Mouse (Mus musculus) mammary gland, adult 2 months (tissue): Measurements from ENCODE around the gene Klk1b24. TPM values are rescaled to one million over a fixed set of nuclear protein-coding genes. Genes with fewer than 3 reads are reported as not detected.

ENCODE experiments used
- polyA plus RNA-seq: library from polyadenylated mRNA; depleted of rRNA; stranded (reverse); fragments of >200 nt; gene quantifications from 2 replicates; pipeline ENCODE4 v1.2.3, GENCODE M21; 2012; ENCODE audit warnings: low replicate concordance; rRNA removed

Gene Klk1b24
- not detected in 2 replicates for polyA plus RNA-seq

DNA sequence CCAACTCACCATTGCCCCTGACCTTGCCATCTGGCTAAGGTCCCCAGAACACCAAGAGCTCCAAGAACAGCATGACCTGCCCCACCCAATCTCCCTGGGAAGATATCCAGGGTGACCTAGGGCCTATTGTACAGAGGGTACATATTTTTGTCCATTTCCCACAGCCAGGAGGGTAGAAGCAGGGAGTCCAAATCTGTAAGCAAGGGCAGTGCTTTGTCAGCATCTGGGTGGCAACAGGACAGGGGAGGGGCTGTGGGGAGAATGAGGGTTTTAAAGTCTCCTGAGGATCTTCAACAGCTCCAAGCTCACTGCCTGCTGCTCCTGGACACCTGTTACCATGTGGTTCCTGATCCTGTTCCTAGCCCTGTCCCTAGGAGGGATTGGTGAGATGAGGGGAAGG lies at the start of gene Klk1b24:
Gene Klk1b24, plus strand, starts transcription at position 301 of the 400 bp plus-strand sequence.

GRCm38 (mm10) chr7:44197891-44198290 lies 9.9 kb downstream of the Klk1b24 start, which contains the start of gene Klk1b3:
Gene Klk1b3, plus strand, starts transcription at chr7:44198191.

GRCm38 (mm10) chr7:44207135-44207534 lies 19.1 kb downstream of the Klk1b24 start, which contains the start of gene Klk1b4:
Gene Klk1b4, plus strand, starts transcription at chr7:44207435.

DNA sequence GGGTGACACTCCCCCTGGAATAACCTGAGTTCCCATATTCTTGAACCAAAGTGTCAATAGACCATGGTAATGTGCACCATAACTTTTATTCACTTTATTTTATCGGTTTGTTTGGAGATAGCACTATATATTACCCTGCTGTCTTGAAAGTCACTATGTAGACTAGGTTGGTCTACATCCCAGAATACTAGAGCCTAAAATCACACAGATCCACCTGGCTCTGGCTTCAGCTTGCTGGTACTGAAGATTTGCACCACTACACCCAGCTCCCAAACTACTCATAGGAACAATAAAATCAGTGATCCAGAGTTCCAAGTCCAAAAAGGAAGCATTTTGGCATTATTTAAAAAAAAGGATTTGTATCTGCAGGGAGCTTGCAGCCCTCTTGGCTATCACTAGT lies 27.6 kb downstream of the Klk1b24 start, which contains the start of gene Klk1b5:
Gene Klk1b5, plus strand, starts transcription at position 301 of the 400 bp plus-strand sequence.

DNA sequence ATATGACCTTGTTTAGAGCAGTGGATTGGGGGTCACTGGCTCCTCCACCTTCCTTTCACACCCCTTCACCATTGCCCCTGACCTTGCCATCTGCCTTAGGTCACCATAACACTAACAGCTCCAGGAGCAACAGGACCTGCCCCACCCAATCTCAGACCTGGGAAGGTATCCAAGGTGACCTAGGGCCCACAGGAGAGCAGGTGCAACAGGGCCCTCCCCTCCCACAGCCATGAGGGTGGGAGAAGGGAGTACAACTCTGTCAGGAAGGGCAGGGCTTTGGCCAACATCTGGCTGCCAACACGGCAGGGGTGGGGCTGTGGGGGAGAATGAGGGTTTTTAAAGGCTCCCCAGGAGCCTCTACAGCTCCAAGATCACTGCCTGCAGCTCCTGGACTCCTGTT lies 37.0 kb downstream of the Klk1b24 start, which contains the start of gene Klk1:
Gene Klk1, plus strand, starts transcription at position 285 of the 400 bp plus-strand sequence.

DNA sequence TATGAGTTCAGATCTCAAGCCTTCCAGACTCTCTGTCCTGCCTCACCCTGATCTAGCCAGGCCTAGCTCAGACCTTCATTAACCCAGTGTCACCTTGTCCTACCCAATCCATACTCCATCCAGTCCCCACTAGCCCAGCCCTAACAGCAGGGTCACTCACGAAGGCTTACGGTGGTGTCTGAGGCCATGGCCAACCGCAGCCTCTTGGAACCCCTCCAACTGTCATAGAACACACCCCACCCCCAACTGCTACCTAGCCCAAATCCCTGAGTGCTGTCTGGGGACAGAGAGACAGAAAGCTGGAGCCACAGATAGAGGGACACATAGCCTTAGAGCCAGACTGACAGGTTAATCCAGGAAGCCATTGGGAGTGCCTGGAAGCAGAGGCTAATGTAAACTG lies 47.9 kb downstream of the Klk1b24 start, which contains the start of gene Gm36864:
Gene Gm36864, plus strand, starts transcription at position 269 of the 400 bp plus-strand sequence.

Other genes starting within 250 kb of the Klk1b24 start
- gene Klk1b8, start 237.6 kb upstream of the Klk1b24 start, polyA plus RNA-seq, result 0.14 TPM in 1 of 2 replicates, not detected in the other
- not detected in 2 replicates for gene Klk1b1, start 221.5 kb upstream of the Klk1b24 start, polyA plus RNA-seq
- gene Klk1b9, start 212.2 kb upstream of the Klk1b24 start, polyA plus RNA-seq, result not detected in 2 replicates
- 0.14 TPM in 1 of 2 replicates, not detected in the other for gene Klk1b11, start 192.4 kb upstream of the Klk1b24 start, polyA plus RNA-seq
- 0.09 TPM in 1 of 2 replicates, not detected in the other for gene Klk1b26, start 176.1 kb upstream of the Klk1b24 start, polyA plus RNA-seq
- 1.4 and 3.0 TPM in 2 replicates for gene Klk1b27, start 135.9 kb upstream of the Klk1b24 start, polyA plus RNA-seq
- not detected in 2 replicates for gene Klk1b21, start 85.9 kb upstream of the Klk1b24 start, polyA plus RNA-seq
- not detected in 2 replicates for gene Klk1b22, start 75.6 kb upstream of the Klk1b24 start, polyA plus RNA-seq
- gene Klk1b16, start 51.5 kb upstream of the Klk1b24 start, polyA plus RNA-seq, result not detected in 2 replicates
- not detected in 2 replicates for gene Klk1b3, start 10.0 kb downstream of the Klk1b24 start, polyA plus RNA-seq
- not detected in 2 replicates for gene Klk1b4, start 19.2 kb downstream of the Klk1b24 start, polyA plus RNA-seq
- not detected in 2 replicates for gene Klk1b5, start 27.7 kb downstream of the Klk1b24 start, polyA plus RNA-seq
- gene Klk1, start 37.1 kb downstream of the Klk1b24 start, polyA plus RNA-seq, result 5.2 and 8.6 TPM in 2 replicates
- gene Gm36864, start 47.9 kb downstream of the Klk1b24 start, polyA plus RNA-seq, result not detected in 2 replicates
- 1.3 and 2.7 TPM in 2 replicates for gene 1700028J19Rik, start 58.5 kb downstream of the Klk1b24 start, polyA plus RNA-seq
- 75.6 and 148 TPM in 2 replicates for gene 2410002F23Rik, start 58.5 kb downstream of the Klk1b24 start, polyA plus RNA-seq
- not detected in 2 replicates for gene Acp4, start 69.1 kb downstream of the Klk1b24 start, polyA plus RNA-seq
- not detected in 2 replicates for gene Gm15517, start 73.2 kb downstream of the Klk1b24 start, polyA plus RNA-seq
- gene Clec11a, start 118.7 kb downstream of the Klk1b24 start, polyA plus RNA-seq, result 4.7 and 10.7 TPM in 2 replicates
- gene Shank1, start 122.0 kb downstream of the Klk1b24 start, polyA plus RNA-seq, result 0.89 and 3.2 TPM in 2 replicates
- gene Syt3, start 195.9 kb downstream of the Klk1b24 start, polyA plus RNA-seq, result 5.9 and 7.8 TPM in 2 replicates
- gene 1700008O03Rik, start 197.6 kb downstream of the Klk1b24 start, polyA plus RNA-seq, result 0.94 and 1.2 TPM in 2 replicates
- gene Lrrc4b, start 240.8 kb downstream of the Klk1b24 start, polyA plus RNA-seq, result 0.72 and 1.2 TPM in 2 replicates